Mouse (Mus musculus) limb, embryonic 10.5 days (tissue): ENCODE data around the gene Gabbr2. TPM values are rescaled to one million over a fixed set of nuclear protein-coding genes. Genes with fewer than 3 reads are reported as not detected.
A peak's percentile ranks its signal among the peaks of the same experiment; 100 is the strongest.

Source experiments
- DNase-seq: peaks from one replicate; pipeline ENCODE4 v3.0.0-alpha.2; 2017; ENCODE audit warnings: low spot score
- H3K27ac ChIP-seq: fragments of 300-500 bp; sonication (generic); 2 replicates; pipeline ENCODE4 v1.5.1; 2016; ENCODE audit warnings: mild to moderate bottlenecking
- H3K27me3 ChIP-seq: fragments of 300-500 bp; sonication (generic); 2 replicates; pipeline ENCODE4 v1.6.1; 2016; ENCODE audit warnings: low read depth, mild to moderate bottlenecking; ENCODE audit not compliant: poor library complexity, severe bottlenecking
- H3K36me3 ChIP-seq: fragments of 300-500 bp; sonication (generic); 2 replicates; pipeline ENCODE4 v1.6.1; 2016; ENCODE audit warnings: mild to moderate bottlenecking, moderate library complexity
- H3K4me1 ChIP-seq: fragments of 300-500 bp; sonication (generic); 2 replicates; pipeline ENCODE4 v1.6.1; 2016
- H3K4me3 ChIP-seq: fragments of 300-500 bp; sonication (generic); 2 replicates; pipeline ENCODE4 v1.5.1; 2016; ENCODE audit warnings: mild to moderate bottlenecking, moderate library complexity
- H3K9me3 ChIP-seq: fragments of 300-500 bp; sonication (generic); replicated peaks from 2 replicates; pipeline ENCODE4 v1.6.1; 2016; ENCODE audit warnings: mild to moderate bottlenecking
- WGBS: fragments of 180-500 bp; shearing (Covaris S2); methylation state at CpG from one replicate; pipeline ENCODE4 v1.1.7; 2016; 5-methylcytosine and 5-hydroxymethylcytosine counted together
- polyA plus RNA-seq: library from polyadenylated mRNA; unstranded; fragments of >200 nt; fragmentation: Nextera tagmentation; extraction: Ambion mirVana; gene quantifications from 2 replicates; pipeline ENCODE4 v1.2.1, GENCODE M21; 2016

Gabbr2 gene
- 0.04 and 0.10 TPM in 2 replicates for polyA plus RNA-seq

- DNase-seq, result peak; percentile 41
- 6% methylated on average over 127 of the region's 134 CpGs for WGBS
- Histone ChIP-seq H3K27me3 (peaks cover 78% of the 10 kb centered on the region), H3K9me3 (no peaks in the 10 kb centered on the region), H3K36me3 (no peaks in the 10 kb centered on the region), H3K4me3 (peak within 1 kb of the TSS; percentile 58), H3K4me1 (peaks cover 17% of the 10 kb centered on the region), H3K27ac (no peak within 1 kb of the TSS)
Measured at GRCm38 (mm10) chr4:46991016-46991958, at the start of gene Gabbr2. Gene Gabbr2, minus strand, starts transcription at chr4:46991873.

- DNase-seq, result no peak
- peaks cover 12% of the 10 kb centered on the region; the same call in 1 of the 2 replicates for H3K36me3 ChIP-seq
- peaks cover 13% of the 10 kb centered on the region for H3K4me1 ChIP-seq
- H3K4me3 ChIP-seq, result no peak overlapping the region
- 95% methylated on average over 10 of the region's 10 CpGs for WGBS
- H3K27me3 ChIP-seq, result no peaks in the 10 kb centered on the region
- H3K9me3 ChIP-seq, result no peaks in the 10 kb centered on the region
- no peak overlapping the region for H3K27ac ChIP-seq
Measured at GRCm38 (mm10) chr4:47039586-47039985, 47.9 kb upstream of the Gabbr2 start.

GRCm38 (mm10) chr4:47037321-47037657 lies 45.6 kb upstream of the Gabbr2 start:
- DNase-seq, result peak; percentile 89
- Histone ChIP-seq H3K4me3 (no peak overlapping the region), H3K9me3 (no peaks in the 10 kb centered on the region), H3K27ac (no peak overlapping the region), H3K4me1 (peaks cover 13% of the 10 kb centered on the region), H3K36me3 (peaks cover 12% of the 10 kb centered on the region; the same call in 1 of the 2 replicates), H3K27me3 (0 out of 2 replicates have a peak, but pooled peaks cover 3% of the 10 kb centered on the region)
- 21% methylated on average over 5 of the region's 5 CpGs for WGBS

GRCm38 (mm10) chr4:47036486-47037320 lies 45.0 kb upstream of the Gabbr2 start:
- Histone ChIP-seq H3K27me3 (0 out of 2 replicates have a peak, but pooled peaks cover 7% of the 10 kb centered on the region), H3K9me3 (no peaks in the 10 kb centered on the region), H3K4me3 (no peak overlapping the region), H3K4me1 (peaks cover 13% of the 10 kb centered on the region), H3K36me3 (peaks cover 12% of the 10 kb centered on the region; the same call in 1 of the 2 replicates), H3K27ac (no peak overlapping the region; the same call in 1 of the 2 replicates)
- DNase-seq, result no peak
- WGBS, result 67% methylated on average over 13 of the region's 13 CpGs

GRCm38 (mm10) chr4:47035536-47035935 lies 43.9 kb upstream of the Gabbr2 start:
- Histone ChIP-seq H3K4me1 (peaks cover 15% of the 10 kb centered on the region), H3K4me3 (no peak overlapping the region), H3K27ac (no peak overlapping the region), H3K27me3 (peaks cover 19% of the 10 kb centered on the region; the same call in 1 of the 2 replicates), H3K36me3 (peaks cover 12% of the 10 kb centered on the region; the same call in 1 of the 2 replicates), H3K9me3 (no peaks in the 10 kb centered on the region)
- DNase-seq, result no peak
- WGBS, result 78% methylated on average over 14 of the region's 14 CpGs

GRCm38 (mm10) chr4:47032171-47032570 lies 40.5 kb upstream of the Gabbr2 start:
- Histone ChIP-seq H3K4me1 (peaks cover 34% of the 10 kb centered on the region), H3K27ac (no peak overlapping the region), H3K27me3 (peaks cover 23% of the 10 kb centered on the region; the same call in 1 of the 2 replicates), H3K36me3 (no peaks in the 10 kb centered on the region), H3K4me3 (no peak overlapping the region), H3K9me3 (no peaks in the 10 kb centered on the region)
- DNase-seq, result no peak
- 86% methylated on average over 8 of the region's 8 CpGs for WGBS

- Histone ChIP-seq H3K4me1 (peaks cover 21% of the 10 kb centered on the region), H3K27me3 (peaks cover 43% of the 10 kb centered on the region), H3K36me3 (0 out of 2 replicates have a peak, but pooled peaks cover 4% of the 10 kb centered on the region), H3K4me3 (no peak overlapping the region), H3K27ac (0 out of 2 replicates have a peak overlapping the region, but pooled peaks have one; percentile 14), H3K9me3 (no peaks in the 10 kb centered on the region)
- 38% methylated on average over 5 of the region's 5 CpGs for WGBS
- DNase-seq, result peak; percentile 59
Measured at GRCm38 (mm10) chr4:47028791-47029190, 37.1 kb upstream of the Gabbr2 start.

GRCm38 (mm10) chr4:47023949-47024348 lies 32.3 kb upstream of the Gabbr2 start:
- H3K36me3 ChIP-seq, result 0 out of 2 replicates have a peak, but pooled peaks cover 4% of the 10 kb centered on the region
- H3K4me1 ChIP-seq, result peaks cover 6% of the 10 kb centered on the region
- peaks cover 46% of the 10 kb centered on the region for H3K27me3 ChIP-seq
- DNase-seq, result no peak
- H3K9me3 ChIP-seq, result no peaks in the 10 kb centered on the region
- H3K27ac ChIP-seq, result no peak overlapping the region
- 68% methylated on average over 6 of the region's 6 CpGs for WGBS
- H3K4me3 ChIP-seq, result no peak overlapping the region

- Histone ChIP-seq H3K9me3 (no peaks in the 10 kb centered on the region), H3K4me1 (no peaks in the 10 kb centered on the region), H3K27ac (no peak overlapping the region), H3K36me3 (0 out of 2 replicates have a peak, but pooled peaks cover 4% of the 10 kb centered on the region), H3K27me3 (peaks cover 46% of the 10 kb centered on the region), H3K4me3 (no peak overlapping the region)
- 86% methylated on average over 10 of the region's 10 CpGs for WGBS
- no peak for DNase-seq
Measured at GRCm38 (mm10) chr4:47022804-47023603, 31.3 kb upstream of the Gabbr2 start.

- peak; percentile 82 for DNase-seq
- H3K4me3 ChIP-seq, result no peak overlapping the region
- WGBS, result 16% methylated on average over 5 of the region's 5 CpGs
- no peaks in the 10 kb centered on the region for H3K4me1 ChIP-seq
- H3K36me3 ChIP-seq, result 0 out of 2 replicates have a peak, but pooled peaks cover 11% of the 10 kb centered on the region
- H3K27me3 ChIP-seq, result peaks cover 31% of the 10 kb centered on the region
- H3K27ac ChIP-seq, result no peak overlapping the region
- no peaks in the 10 kb centered on the region for H3K9me3 ChIP-seq
Measured at GRCm38 (mm10) chr4:47020563-47020962, 28.9 kb upstream of the Gabbr2 start.

GRCm38 (mm10) chr4:47015156-47015555 lies 23.5 kb upstream of the Gabbr2 start:
- DNase-seq, result no peak
- Histone ChIP-seq H3K27ac (no peak overlapping the region), H3K27me3 (peaks cover under 1% of the 10 kb centered on the region; the same call in 1 of the 2 replicates), H3K4me3 (no peak overlapping the region), H3K4me1 (peaks cover 20% of the 10 kb centered on the region), H3K36me3 (0 out of 2 replicates have a peak, but pooled peaks cover 11% of the 10 kb centered on the region), H3K9me3 (no peaks in the 10 kb centered on the region)
- WGBS, result 46% methylated on average over 3 of the region's 3 CpGs

- no peak for DNase-seq
- Histone ChIP-seq H3K27me3 (peaks cover 11% of the 10 kb centered on the region; the same call in 1 of the 2 replicates), H3K4me1 (peaks cover 20% of the 10 kb centered on the region), H3K9me3 (no peaks in the 10 kb centered on the region), H3K36me3 (0 out of 2 replicates have a peak, but pooled peaks cover 11% of the 10 kb centered on the region), H3K4me3 (no peak overlapping the region), H3K27ac (no peak overlapping the region)
- 69% methylated on average over 10 of the region's 10 CpGs for WGBS
Measured at GRCm38 (mm10) chr4:47012476-47012875, 20.8 kb upstream of the Gabbr2 start.
